In the genomic region with DNA sequence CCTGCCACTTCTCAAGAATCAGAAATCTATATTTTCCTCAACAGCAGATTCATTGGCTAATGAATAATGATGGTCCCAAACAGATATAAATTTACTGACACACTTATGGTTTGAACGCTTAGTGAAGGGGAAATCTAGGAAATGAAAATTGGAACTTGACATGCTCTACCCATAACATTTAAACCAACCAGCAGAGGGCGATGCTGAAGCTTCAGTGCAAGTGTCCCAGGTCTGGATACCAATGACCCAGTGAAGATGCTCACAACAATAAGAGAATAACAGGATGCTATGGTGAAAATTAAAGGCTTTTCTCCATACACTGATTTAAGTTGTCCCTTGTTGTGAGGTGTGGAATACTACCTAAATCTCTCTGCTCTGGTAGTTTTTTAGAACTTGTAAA, we compare ENCODE assay signal across 12 mouse cellular contexts.
A peak's percentile ranks its signal among the peaks of the same experiment; 100 is the strongest.
DNase-seq lines count a peak whose midpoint lies in the region; ATAC-seq and TF ChIP-seq lines count a peak whose summit lies in the region.
"Had no signal": no experiment of that assay in that cellular context is flagged by ENCODE, and none has a peak within 500 bp of the region (broad histone marks: within the 10 kb centered on the region; RNA-seq: fewer than 3 reads in every experiment).

No protein-coding gene starts in this region.

- H3K9me3 ChIP-seq in hindbrain, postnatal 0 days (ENCODE audit: low read length) = no peaks in the 10 kb centered on the region
- H3K9me3 ChIP-seq in hindbrain, embryonic 12.5 days (replicated peaks) = no peaks in the 10 kb centered on the region
- H3K9me3 ChIP-seq in midbrain, postnatal 0 days (ENCODE audit: low read length) = no peaks in the 10 kb centered on the region
- no peaks in the 10 kb centered on the region for H3K9me3 ChIP-seq in midbrain, embryonic 13.5 days
- H3K9me3 ChIP-seq: embryonic facial prominence, embryonic 15.5 days; intestine, embryonic 15.5 days; limb, embryonic 12.5 days; midbrain, embryonic 15.5 days had no signal

- H3K36me3 ChIP-seq in hindbrain, postnatal 0 days (ENCODE audit: insufficient read depth, low read length) = no peaks in the 10 kb centered on the region
- H3K36me3 ChIP-seq in hindbrain, embryonic 12.5 days = no peaks in the 10 kb centered on the region
- no peaks in the 10 kb centered on the region for H3K36me3 ChIP-seq in midbrain, postnatal 0 days (ENCODE audit: insufficient read depth, low read length)
- no peaks in the 10 kb centered on the region for H3K36me3 ChIP-seq in midbrain, embryonic 13.5 days
- H3K36me3 ChIP-seq: embryonic facial prominence, embryonic 15.5 days; intestine, embryonic 15.5 days; limb, embryonic 12.5 days; midbrain, embryonic 15.5 days had no signal

- H3K4me3 ChIP-seq in hindbrain, postnatal 0 days (ENCODE audit: low read length) = no peak overlapping the region
- no peak overlapping the region for H3K4me3 ChIP-seq in hindbrain, embryonic 12.5 days
- no peak overlapping the region for H3K4me3 ChIP-seq in midbrain, postnatal 0 days (ENCODE audit: low read depth, low read length)
- H3K4me3 ChIP-seq in midbrain, embryonic 13.5 days (replicated peaks) = no peak overlapping the region
- H3K4me3 ChIP-seq: embryonic facial prominence, embryonic 15.5 days; intestine, embryonic 15.5 days; limb, embryonic 12.5 days; midbrain, embryonic 15.5 days had no signal

- no peak overlapping the region for H3K9ac ChIP-seq in hindbrain, postnatal 0 days (replicated peaks; ENCODE audit: low read length)
- H3K9ac ChIP-seq in hindbrain, embryonic 12.5 days = no peak overlapping the region
- no peak overlapping the region for H3K9ac ChIP-seq in midbrain, postnatal 0 days (replicated peaks; ENCODE audit: low read length, poor library complexity, severe bottlenecking)
- H3K9ac ChIP-seq in midbrain, embryonic 13.5 days (replicated peaks) = no peak overlapping the region
- H3K9ac ChIP-seq: embryonic facial prominence, embryonic 15.5 days; intestine, embryonic 15.5 days; limb, embryonic 12.5 days; midbrain, embryonic 15.5 days had no signal

- WGBS in hindbrain, postnatal 0 days = 45% methylated on average over 2 of the region's 2 CpGs
- WGBS in hindbrain, embryonic 12.5 days = 51% methylated on average over 2 of the region's 2 CpGs
- 58% methylated on average over 2 of the region's 2 CpGs for WGBS in midbrain, postnatal 0 days
- 50% methylated on average over 2 of the region's 2 CpGs for WGBS in midbrain, embryonic 13.5 days

- 0 out of 2 replicates have a peak, but pooled peaks cover 4% of the 10 kb centered on the region for H3K4me1 ChIP-seq in hindbrain, postnatal 0 days (ENCODE audit: insufficient read depth, low read length)
- H3K4me1 ChIP-seq in hindbrain, embryonic 12.5 days = no peaks in the 10 kb centered on the region
- H3K4me1 ChIP-seq in midbrain, postnatal 0 days (ENCODE audit: insufficient read depth, low read length) = no peaks in the 10 kb centered on the region
- peaks cover 10% of the 10 kb centered on the region for H3K4me1 ChIP-seq in midbrain, embryonic 13.5 days (replicated peaks)
- H3K4me1 ChIP-seq: embryonic facial prominence, embryonic 15.5 days; intestine, embryonic 15.5 days; limb, embryonic 12.5 days had no signal

- no peaks in the 10 kb centered on the region for H3K27me3 ChIP-seq in hindbrain, postnatal 0 days (ENCODE audit: insufficient read depth, low read length)
- no peaks in the 10 kb centered on the region for H3K27me3 ChIP-seq in hindbrain, embryonic 12.5 days
- H3K27me3 ChIP-seq in midbrain, postnatal 0 days (ENCODE audit: insufficient read depth, low read length) = no peaks in the 10 kb centered on the region
- H3K27me3 ChIP-seq in midbrain, embryonic 13.5 days = no peaks in the 10 kb centered on the region
- H3K27me3 ChIP-seq: embryonic facial prominence, embryonic 15.5 days; intestine, embryonic 15.5 days; limb, embryonic 12.5 days; midbrain, embryonic 15.5 days had no signal

- no peak overlapping the region for H3K27ac ChIP-seq in hindbrain, postnatal 0 days
- no peak overlapping the region for H3K27ac ChIP-seq in hindbrain, embryonic 12.5 days
- H3K27ac ChIP-seq in midbrain, postnatal 0 days (ENCODE audit: low read depth, low read length) = no peak overlapping the region
- no peak overlapping the region for H3K27ac ChIP-seq in midbrain, embryonic 13.5 days
- H3K27ac ChIP-seq: embryonic facial prominence, embryonic 15.5 days; intestine, embryonic 15.5 days; limb, embryonic 12.5 days; midbrain, embryonic 15.5 days had no signal

- peak; percentile 37; the same call in 1 of the 2 replicates for TF ChIP-seq CTCF in hindbrain, postnatal 0 days (IDR thresholded peaks at IDR 0.05; ENCODE audit: low read depth)
- peak; percentile 38; the same call in 1 of the 2 replicates for TF ChIP-seq CTCF in midbrain, postnatal 0 days (IDR thresholded peaks at IDR 0.05)

- no peak for ATAC-seq in hindbrain, postnatal 0 days
- no peak for ATAC-seq in hindbrain, embryonic 12.5 days (ENCODE audit: low FRiP score)
- ATAC-seq in midbrain, postnatal 0 days (ENCODE audit: low FRiP score) = no peak
- ATAC-seq in midbrain, embryonic 13.5 days = no peak
- ATAC-seq: intestine, embryonic 15.5 days; midbrain, embryonic 15.5 days had no signal

- H3K4me2 ChIP-seq in hindbrain, postnatal 0 days (ENCODE audit: low read depth, low read length) = no peak overlapping the region
- no peak overlapping the region for H3K4me2 ChIP-seq in hindbrain, embryonic 12.5 days (replicated peaks)
- H3K4me2 ChIP-seq in midbrain, postnatal 0 days (ENCODE audit: low read depth, low read length, poor library complexity, severe bottlenecking) = no peak overlapping the region
- H3K4me2 ChIP-seq in midbrain, embryonic 13.5 days (replicated peaks) = no peak overlapping the region
- H3K4me2 ChIP-seq: embryonic facial prominence, embryonic 15.5 days; intestine, embryonic 15.5 days; limb, embryonic 12.5 days; midbrain, embryonic 15.5 days had no signal

- DNase-seq in hindbrain, postnatal 0 days (ENCODE audit: low spot score) = peak; percentile 34
- no peak for DNase-seq in midbrain, postnatal 0 days (ENCODE audit: low spot score)
- peak; percentile 39 for DNase-seq in ZHBTc4 (ENCODE audit: low read depth, low spot score)
- peak; percentile 73 for DNase-seq in retina, embryonic 14.5 days (ENCODE audit: low spot score)
- no peak for DNase-seq in ovary, postnatal 36 days (ENCODE audit: low spot score)
- DNase-seq: heart, adult 11 months had no signal

Comparison
In these comparisons a context has a peak if more than half of its experiments do, and no peak if none do; other contexts are left out.
1. DNase-seq: peak in hindbrain, postnatal 0 days (single experiment), ZHBTc4 (single experiment) and retina, embryonic 14.5 days (single experiment); none in midbrain, postnatal 0 days (single experiment) and ovary, postnatal 36 days (single experiment).